Mouse (Mus musculus): Measurements from ENCODE around the gene Mettl14.

- no peak for TF ChIP-seq FLI1 (IDR thresholded peaks at IDR 0.05; ENCODE audit: low read length)
- no peak for TF ChIP-seq GATA1 (IDR thresholded peaks at IDR 0.05; ENCODE audit: borderline replicate concordance, low read length)
Measured at GRCm38 (mm10) chr3:123338666-123339195, 47.2 kb downstream of the Mettl14 start.

Measured in megakaryocyte, embryonic 14.5 days (primary cell).